Mouse (Mus musculus) small intestine, adult 2 months (tissue): ENCODE data around the gene Mcf2l.

Source experiments
- CTCF ChIP-seq: fragments of 200-500 bp; IDR thresholded peaks from 2 replicates; pipeline ENCODE4 v1.5.1; 2012; ENCODE audit warnings: low read depth, mild to moderate bottlenecking, control low read depth, inconsistent platforms, low read length, moderate library complexity, mixed read lengths; ENCODE audit not compliant: insufficient replicate concordance, insufficient read length; ENCODE audit errors: extremely low read depth
- POLR2A ChIP-seq: fragments of 200-500 bp; IDR thresholded peaks from 2 replicates; pipeline ENCODE4 v1.6.1; 2012; ENCODE audit warnings: low read depth, mild to moderate bottlenecking, control low read depth, inconsistent platforms, low read length, moderate library complexity

DNA sequence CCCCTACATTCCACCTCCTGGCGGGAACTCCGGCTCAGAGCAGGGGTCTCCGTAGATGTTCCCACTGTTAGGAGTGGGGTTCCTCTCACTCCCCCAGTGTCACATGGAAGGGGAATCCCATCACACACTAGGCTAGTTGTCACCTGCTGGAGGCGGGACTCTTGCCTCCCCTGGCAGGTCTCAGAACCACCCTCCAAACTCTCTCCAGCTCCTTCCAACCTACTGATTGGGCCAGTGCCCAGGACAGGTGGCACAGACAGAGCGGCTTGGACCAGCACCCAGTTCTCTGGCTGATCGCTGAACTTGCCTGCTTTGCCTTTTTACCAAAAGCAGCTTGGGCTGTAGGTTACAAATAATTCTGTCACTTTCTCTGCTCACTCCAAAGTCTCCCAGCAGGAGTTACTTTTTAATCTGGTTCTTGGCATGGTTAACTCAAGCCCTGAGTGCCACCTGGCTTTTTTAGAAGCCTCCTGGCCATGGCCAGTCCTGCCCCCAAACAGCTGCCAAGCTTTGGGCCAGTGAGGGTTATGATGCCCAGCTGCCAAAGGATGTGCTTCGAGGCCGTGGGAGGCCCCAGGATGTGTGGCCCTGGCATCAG is 687 bp downstream of the Mcf2l start:
- TF ChIP-seq CTCF (no peak), POLR2A (no peak)
